Mouse (Mus musculus) c-Kit-positive CD71-negative TER-119-negative erythroid progenitor cells, embryonic 14.5 days (primary cell): ENCODE data around the gene Zscan4-ps2.
"Not testable (repeated sequence)": the region's sequence is repeated elsewhere in the genome, so short reads cannot be mapped to it uniquely, and the experiment has no call there.

Source experiments
- DNase-seq: peaks from one replicate; pipeline ENCODE4 v3.0.0-alpha.2; 2013; ENCODE audit warnings: low read depth

Gene Zscan4-ps2

DNA sequence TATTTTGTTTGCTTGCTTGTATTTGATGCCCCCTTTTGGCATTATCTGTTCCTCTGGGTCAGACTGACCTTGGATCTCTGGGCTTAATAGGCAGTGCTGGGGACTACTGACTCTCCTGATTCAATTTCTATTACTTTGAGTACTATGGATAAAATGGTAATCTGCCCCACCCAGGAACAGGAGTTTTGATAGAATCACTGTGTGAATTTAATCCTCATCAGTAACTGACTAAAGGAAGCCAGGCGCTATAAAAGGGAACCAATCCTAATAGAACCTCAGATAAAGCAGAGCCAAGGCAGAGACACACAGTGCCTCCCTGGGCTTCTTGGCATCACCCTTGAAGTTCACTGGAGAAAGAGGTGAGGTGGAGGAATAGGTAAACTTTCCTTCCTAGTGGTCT, at the start of gene Zscan4-ps2:
Zscan4-ps2 (plus strand) TSS at position 301 of the 400 bp plus-strand sequence.
- DNase-seq, result not testable (repeated sequence)
